Mouse (Mus musculus): Measurements from ENCODE around the gene Gm10134.
A peak's percentile ranks its signal among the peaks of the same experiment; 100 is the strongest.

Gm10134 gene

GRCm38 (mm10) chr2:28532938-28533771 is 27.3 kb downstream of the Gm10134 start:
- DNase-seq (ENCODE audit: low spot score in 2 of 2), result peak; percentile 87 to 90

- DNase-seq (ENCODE audit: low spot score in 2 of 2), result no peak
Observed at GRCm38 (mm10) chr2:28533901-28534435, 28.1 kb downstream of the Gm10134 start.

GRCm38 (mm10) chr2:28534436-28535262 is 28.8 kb downstream of the Gm10134 start:
- peak in 1 of 2 experiments; percentile 47 for DNase-seq (ENCODE audit: low spot score in 2 of 2)

GRCm38 (mm10) chr2:28535263-28535540 is 29.3 kb downstream of the Gm10134 start:
- peak in 1 of 2 experiments; percentile 34 for DNase-seq (ENCODE audit: low spot score in 2 of 2)

GRCm38 (mm10) chr2:28535650-28536049 is 29.8 kb downstream of the Gm10134 start:
- DNase-seq (ENCODE audit: low spot score in 2 of 2), result peak in 1 of 2 experiments; percentile 69

- DNase-seq (ENCODE audit: low spot score in 2 of 2), result peak in 1 of 2 experiments; percentile 25
Observed at GRCm38 (mm10) chr2:28536166-28536565, 30.3 kb downstream of the Gm10134 start.

- DNase-seq (ENCODE audit: low spot score in 2 of 2), result no peak
Observed at GRCm38 (mm10) chr2:28536766-28537633, 31.1 kb downstream of the Gm10134 start.

GRCm38 (mm10) chr2:28537634-28537920 is 31.7 kb downstream of the Gm10134 start:
- peak in 1 of 2 experiments; percentile 42 for DNase-seq (ENCODE audit: low spot score in 2 of 2)

GRCm38 (mm10) chr2:28537995-28538816 is 32.3 kb downstream of the Gm10134 start:
- DNase-seq (ENCODE audit: low spot score in 2 of 2), result peak in 1 of 2 experiments; percentile 47

GRCm38 (mm10) chr2:28538817-28539128 is 32.9 kb downstream of the Gm10134 start:
- DNase-seq (ENCODE audit: low spot score in 2 of 2), result peak in 1 of 2 experiments; percentile 22

- DNase-seq (ENCODE audit: low spot score in 2 of 2), result peak; percentile 62 to 76
Observed at GRCm38 (mm10) chr2:28539206-28539605, 33.3 kb downstream of the Gm10134 start.

GRCm38 (mm10) chr2:28539949-28540348 is 34.1 kb downstream of the Gm10134 start:
- DNase-seq (ENCODE audit: low spot score in 2 of 2), result no peak

GRCm38 (mm10) chr2:28540587-28541227 is 34.8 kb downstream of the Gm10134 start:
- DNase-seq (ENCODE audit: low spot score in 2 of 2), result no peak

GRCm38 (mm10) chr2:28543894-28544293 is 38.0 kb downstream of the Gm10134 start:
- no peak for DNase-seq (ENCODE audit: low spot score in 2 of 2)

GRCm38 (mm10) chr2:28545976-28546375 is 40.1 kb downstream of the Gm10134 start:
- DNase-seq (ENCODE audit: low spot score in 2 of 2), result no peak

GRCm38 (mm10) chr2:28546560-28546959 is 40.7 kb downstream of the Gm10134 start:
- no peak for DNase-seq (ENCODE audit: low spot score in 2 of 2)

- DNase-seq (ENCODE audit: low spot score in 2 of 2), result peak; percentile 84 to 85
Observed at GRCm38 (mm10) chr2:28547237-28548172, 41.6 kb downstream of the Gm10134 start.

GRCm38 (mm10) chr2:28549157-28549556 is 43.3 kb downstream of the Gm10134 start:
- no peak for DNase-seq (ENCODE audit: low spot score in 2 of 2)

- DNase-seq (ENCODE audit: low spot score in 2 of 2), result no peak
Observed at GRCm38 (mm10) chr2:28552301-28552700, 46.4 kb downstream of the Gm10134 start.
